8 mouse cellular contexts compared by ENCODE assay signal in genomic region chr3:124274928-124275609, GRCm38 (mm10). TPM values are rescaled to one million over a fixed set of nuclear protein-coding genes. Genes with fewer than 3 reads are reported as not detected.
A peak's percentile ranks its signal among the peaks of the same experiment; 100 is the strongest.
DNase-seq lines count a peak whose midpoint lies in the region; ATAC-seq and TF ChIP-seq lines count a peak whose summit lies in the region.
"Not testable (repeated sequence)": the region's sequence is repeated elsewhere in the genome, so short reads cannot be mapped to it uniquely, and the experiment has no call there.
"Had no signal": no experiment of that assay in that cellular context is flagged by ENCODE, and none has a peak within 500 bp of the region (broad histone marks: within the 10 kb centered on the region; RNA-seq: fewer than 3 reads in every experiment).

No protein-coding gene starts in this region.

- not testable (repeated sequence) for H3K27ac ChIP-seq in cortical plate, adult 2 months (ENCODE audit: insufficient read depth, low read length); hindbrain, embryonic 14.5 days; lung, embryonic 14.5 days (ENCODE audit: low read depth)

- not testable (repeated sequence) for TF ChIP-seq POLR2A in cortical plate, adult 2 months (IDR thresholded peaks at IDR 0.05; ENCODE audit: extremely low read depth, insufficient read depth, low read length)

- peak overlapping the region; percentile 34 for H3K4me2 ChIP-seq in hindbrain, embryonic 14.5 days (replicated peaks)
- not testable (repeated sequence) for H3K4me2 ChIP-seq in lung, embryonic 14.5 days

- WGBS in hindbrain, embryonic 14.5 days: 11% methylated on average over 13 of the region's 13 CpGs
- WGBS in lung, embryonic 14.5 days: 9% methylated on average over 13 of the region's 13 CpGs

- not testable (repeated sequence) for H3K9me3 ChIP-seq in hindbrain, embryonic 14.5 days (ENCODE audit: control insufficient read depth, low read length); lung, embryonic 14.5 days (ENCODE audit: low read depth, low read length)

- DNase-seq in adrenal gland, postnatal 14 days: peak; percentile 71
- DNase-seq in gastrocnemius, adult 18-20 months (ENCODE audit: low spot score): peak; percentile 12
- DNase-seq in hindbrain, embryonic 14.5 days (ENCODE audit: low spot score): peak; percentile 91
- DNase-seq in layer of hippocampus, adult 9-10 months (ENCODE audit: low spot score): peak; percentile 8
- DNase-seq in lung, embryonic 14.5 days: peak; percentile 78
- DNase-seq in ovary, postnatal 36 days (ENCODE audit: low spot score): peak; percentile 16

- not testable (repeated sequence) for H3K36me3 ChIP-seq in hindbrain, embryonic 14.5 days (replicated peaks; ENCODE audit: control insufficient read depth, insufficient read depth); lung, embryonic 14.5 days (ENCODE audit: insufficient read depth)

- H3K27me3 ChIP-seq in hindbrain, embryonic 14.5 days (ENCODE audit: control insufficient read depth, insufficient read depth, low read length); lung, embryonic 14.5 days (ENCODE audit: insufficient read depth, low read length): not testable (repeated sequence)

- H3K9ac ChIP-seq in hindbrain, embryonic 14.5 days; lung, embryonic 14.5 days: not testable (repeated sequence)

- H3K4me3 ChIP-seq in cortical plate, adult 2 months (ENCODE audit: insufficient read depth, low read length); hindbrain, embryonic 14.5 days (replicated peaks; ENCODE audit: low read length); lung, embryonic 14.5 days (ENCODE audit: low read depth, low read length): not testable (repeated sequence)

- ATAC-seq in hindbrain, embryonic 14.5 days (ENCODE audit: low FRiP score): peak; percentile 56; the same call in 1 of the 2 replicates
- ATAC-seq in lung, embryonic 14.5 days (ENCODE audit: insufficient read depth): not testable (repeated sequence)

- H3K4me1 ChIP-seq in cortical plate, adult 2 months (ENCODE audit: control insufficient read depth, insufficient read depth, low read length); hindbrain, embryonic 14.5 days (replicated peaks; ENCODE audit: control insufficient read depth, insufficient read depth, low read length); lung, embryonic 14.5 days (ENCODE audit: insufficient read depth): not testable (repeated sequence)

- TF ChIP-seq CTCF in cortical plate, adult 2 months (IDR thresholded peaks at IDR 0.05; ENCODE audit: extremely low read depth, insufficient read depth, low read length): peak; percentile 92
- TF ChIP-seq CTCF in lung, embryonic 14.5 days (IDR thresholded peaks at IDR 0.05; ENCODE audit: low read depth): peak; percentile 79

RNA-seq across cellular contexts. Expression of gene Tram1l1, which starts 45.6 kb away (rescaled TPM):
- total RNA-seq in adrenal gland, postnatal 14 days (2021): 1.4 and 1.7 TPM in 2 replicates
- polyA plus RNA-seq in cortical plate, adult 2 months (2012; rRNA removed): 16.1 and 16.4 TPM in 2 replicates
- total RNA-seq in gastrocnemius, adult 18-20 months (2021): not detected
- 52.5 and 55.6 TPM in 2 replicates for polyA plus RNA-seq in hindbrain, embryonic 14.5 days (2014; fragmentation: Nextera tagmentation; extraction: Ambion mirVana)
- 7.7 and 7.9 TPM in 2 replicates for polyA plus RNA-seq in lung, embryonic 14.5 days (2014; fragmentation: Nextera tagmentation; extraction: Ambion mirVana)
- total RNA-seq: neutrophil, adult 5-6 weeks had no signal

Comparison
In these comparisons a context has a peak if more than half of its experiments do, and no peak if none do; other contexts are left out.
1. DNase-seq: peak in every context shown above with its lines; median percentile 91 in hindbrain, embryonic 14.5 days; 78 in lung, embryonic 14.5 days; 71 in adrenal gland, postnatal 14 days; 16 in ovary, postnatal 36 days; 12 in gastrocnemius, adult 18-20 months; 8 in layer of hippocampus, adult 9-10 months.